In genomic region chr15:97744930-97745329, GRCm38 (mm10) we compare ENCODE assay signal across 9 mouse cellular contexts. TPM values are rescaled to one million over a fixed set of nuclear protein-coding genes. Genes with fewer than 3 reads are reported as not detected.
DNase-seq lines count a peak whose midpoint lies in the region; ATAC-seq and TF ChIP-seq lines count a peak whose summit lies in the region.
"Had no signal": no experiment of that assay in that cellular context is flagged by ENCODE, and none has a peak within 500 bp of the region (broad histone marks: within the 10 kb centered on the region; RNA-seq: fewer than 3 reads in every experiment).

No protein-coding gene starts in this region.

- 80% methylated on average over 10 of the region's 10 CpGs for WGBS in kidney, adult 2 months
- WGBS in limb, embryonic 10.5 days: 81% methylated on average over 10 of the region's 10 CpGs

- peak overlapping the region; percentile 14 for H3K27ac ChIP-seq in kidney, adult 2 months (ENCODE audit: insufficient read depth, low read depth, low read length)
- 0 out of 2 replicates have a peak overlapping the region, but pooled peaks have one; percentile 3 for H3K27ac ChIP-seq in limb, embryonic 10.5 days

- H3K4me1 ChIP-seq in kidney, adult 2 months (ENCODE audit: control insufficient read depth, insufficient read depth, low read length): peaks cover 22% of the 10 kb centered on the region
- peaks cover 21% of the 10 kb centered on the region for H3K4me1 ChIP-seq in limb, embryonic 10.5 days

- H3K36me3 ChIP-seq in kidney, adult 2 months (ENCODE audit: control insufficient read depth, insufficient read depth, low read length): peaks cover 12% of the 10 kb centered on the region
- H3K36me3 ChIP-seq in limb, embryonic 10.5 days: no peaks in the 10 kb centered on the region

- peak; percentile 65 for ATAC-seq in common myeloid progenitor, adult 5-6 weeks (replicated peaks; ENCODE audit: low read depth, poor library complexity, severe bottlenecking)
- ATAC-seq: Patski had no signal

- H3K27me3 ChIP-seq in kidney, adult 2 months (replicated peaks; ENCODE audit: control insufficient read depth, insufficient read depth, low read length): no peaks in the 10 kb centered on the region
- no peaks in the 10 kb centered on the region for H3K27me3 ChIP-seq in limb, embryonic 10.5 days (ENCODE audit: low read depth, poor library complexity, severe bottlenecking)
- H3K27me3 ChIP-seq: Patski had no signal

- no peak for TF ChIP-seq CTCF in kidney, adult 2 months (conservative IDR thresholded peaks at IDR 0.05; ENCODE audit: insufficient read depth, insufficient read length, low read depth, low read length)

- TF ChIP-seq POLR2A in kidney, adult 2 months (IDR thresholded peaks at IDR 0.05; ENCODE audit: low read depth, low read length): no peak

- no peak for DNase-seq in kidney, adult 2 months
- no peak for DNase-seq in kidney, postnatal 25 days
- no peak for DNase-seq in limb, embryonic 10.5 days (ENCODE audit: low spot score)
- peak; percentile 82 to 84 for DNase-seq in spleen, postnatal 36 days (ENCODE audit: low spot score in 2 of 2)
- no peak for DNase-seq in right cerebral cortex, adult 18-20 months
- DNase-seq in kidney, adult 18-20 months: no peak
- DNase-seq in left cerebral cortex, adult 9 months (ENCODE audit: low spot score in 2 of 2): no peak

- H3K9me3 ChIP-seq in limb, embryonic 10.5 days (replicated peaks): no peaks in the 10 kb centered on the region

- H3K4me3 ChIP-seq in kidney, adult 2 months (ENCODE audit: insufficient read depth, low read depth, low read length): no peak overlapping the region
- H3K4me3 ChIP-seq in limb, embryonic 10.5 days: no peak overlapping the region

RNA-seq across cellular contexts. Expression of gene Endou, which starts 13.8 kb away (rescaled TPM):
- polyA plus RNA-seq in kidney, adult 2 months (2012; rRNA removed): 2.4 and 2.9 TPM in 2 replicates
- total RNA-seq in common myeloid progenitor, adult 5-6 weeks (2017): 0.49 and 2.3 TPM in 2 replicates
- polyA plus RNA-seq in limb, embryonic 10.5 days (2016; fragmentation: Nextera tagmentation; extraction: Ambion mirVana): 0.16 and 0.26 TPM in 2 replicates

RNA-seq across cellular contexts. Expression of gene Rapgef3, which starts 22.8 kb away (rescaled TPM):
- polyA plus RNA-seq in kidney, adult 2 months (2012; rRNA removed): 136 and 184 TPM in 2 replicates
- 6.1 and 7.5 TPM in 2 replicates for total RNA-seq in common myeloid progenitor, adult 5-6 weeks (2017)
- polyA plus RNA-seq in limb, embryonic 10.5 days (2016; fragmentation: Nextera tagmentation; extraction: Ambion mirVana): 6.4 and 6.7 TPM in 2 replicates

RNA-seq across cellular contexts. Expression of gene Slc48a1, which starts 33.4 kb away (rescaled TPM):
- 182 and 203 TPM in 2 replicates for polyA plus RNA-seq in kidney, adult 2 months (2012; rRNA removed)
- total RNA-seq in common myeloid progenitor, adult 5-6 weeks (2017): 55.3 and 57.2 TPM in 2 replicates
- 17.0 and 23.5 TPM in 2 replicates for polyA plus RNA-seq in limb, embryonic 10.5 days (2016; fragmentation: Nextera tagmentation; extraction: Ambion mirVana)

RNA-seq across cellular contexts. Expression of gene Rpap3, which starts 39.3 kb away (rescaled TPM):
- polyA plus RNA-seq in kidney, adult 2 months (2012; rRNA removed): 4.9 and 6.9 TPM in 2 replicates
- total RNA-seq in common myeloid progenitor, adult 5-6 weeks (2017): 46.8 and 49.2 TPM in 2 replicates
- 36.2 and 36.3 TPM in 2 replicates for polyA plus RNA-seq in limb, embryonic 10.5 days (2016; fragmentation: Nextera tagmentation; extraction: Ambion mirVana)

Comparison
In these comparisons a context has a peak if more than half of its experiments do, and no peak if none do; other contexts are left out.
1. DNase-seq: peak in spleen, postnatal 36 days (2 of 2); none in kidney, adult 2 months (single experiment), kidney, postnatal 25 days (0 of 2), limb, embryonic 10.5 days (single experiment), right cerebral cortex, adult 18-20 months (single experiment), kidney, adult 18-20 months (single experiment) and left cerebral cortex, adult 9 months (0 of 2).
2. RNA of gene Rapgef3, which starts 22.8 kb away (polyA plus RNA-seq): 136 to 184 TPM in kidney, adult 2 months; 6.4 to 6.7 TPM in limb, embryonic 10.5 days; every median in the first group is over 10 times any median in the second.